Mouse (Mus musculus): ENCODE measurements around the gene Acsf3.

DNA sequence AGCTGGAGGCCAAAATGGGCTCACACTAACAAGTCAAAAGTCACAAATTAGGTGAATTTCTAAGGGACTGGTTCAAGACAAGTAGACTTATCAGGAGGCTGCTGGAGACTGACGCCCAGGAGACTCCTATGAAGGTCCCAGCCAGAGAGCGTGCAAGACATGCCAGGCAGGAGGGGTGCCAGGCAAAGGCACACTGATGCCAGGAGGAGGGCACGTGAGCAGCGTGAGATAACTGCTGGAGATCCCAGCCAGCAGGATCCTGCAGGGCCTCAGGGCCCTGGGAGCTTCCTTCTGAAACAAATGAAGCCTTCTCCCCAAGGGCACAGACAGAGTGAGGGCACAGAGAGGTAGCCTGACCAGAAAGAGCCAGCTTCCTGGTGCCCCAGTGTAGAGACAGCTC, 32.6 kb downstream of the Acsf3 start:
- no peak for TF ChIP-seq POLR2A (IDR thresholded peaks at IDR 0.05; ENCODE audit: extremely low read depth, insufficient read depth, low read length)
- TF ChIP-seq CTCF (IDR thresholded peaks at IDR 0.05; ENCODE audit: extremely low read depth, insufficient read depth, low read length): no peak

Data from cortical plate, adult 2 months (tissue).